Mouse (Mus musculus) heart, embryonic 13.5 days (tissue): Measurements from ENCODE around the gene Mmp25. TPM values are rescaled to one million over a fixed set of nuclear protein-coding genes. Genes with fewer than 3 reads are reported as not detected.

ENCODE experiments used
- ATAC-seq: fragments of 200-750 bp; cut with Nextera tagmentation; 2 replicates; pipeline ENCODE4 v1.8.0; 2017; ENCODE audit warnings: moderate TSS enrichment; ENCODE audit not compliant: insufficient number of reproducible peaks, low FRiP score, low TSS enrichment; ENCODE audit errors: extremely low read depth
- H3K27ac ChIP-seq: fragments of 300-500 bp; sonication (generic); replicated peaks from 2 replicates; pipeline ENCODE4 v1.5.1; 2015; ENCODE audit warnings: moderate library complexity, mild to moderate bottlenecking, inconsistent platforms
- H3K27me3 ChIP-seq: fragments of 300-500 bp; sonication (generic); replicated peaks from 2 replicates; pipeline ENCODE4 v1.6.1; 2015; ENCODE audit warnings: mild to moderate bottlenecking, inconsistent platforms
- H3K36me3 ChIP-seq: fragments of 300-500 bp; sonication (generic); 2 replicates; pipeline ENCODE4 v1.6.1; 2015; ENCODE audit warnings: mild to moderate bottlenecking, inconsistent platforms
- H3K4me1 ChIP-seq: fragments of 300-500 bp; sonication (generic); 2 replicates; pipeline ENCODE4 v1.6.1; 2015; ENCODE audit warnings: inconsistent platforms
- H3K4me2 ChIP-seq: fragments of 300-500 bp; sonication (generic); 2 replicates; pipeline ENCODE4 v1.6.1; 2015; ENCODE audit warnings: inconsistent platforms, mild to moderate bottlenecking, moderate library complexity
- H3K4me3 ChIP-seq: fragments of 300-500 bp; sonication (generic); 2 replicates; pipeline ENCODE4 v1.5.1; 2015; ENCODE audit warnings: moderate library complexity, mild to moderate bottlenecking, inconsistent platforms
- H3K9ac ChIP-seq: fragments of 300-500 bp; sonication (generic); 2 replicates; pipeline ENCODE4 v1.6.1; 2015; ENCODE audit warnings: inconsistent platforms, mild to moderate bottlenecking, moderate library complexity
- H3K9me3 ChIP-seq: fragments of 300-500 bp; sonication (generic); 2 replicates; pipeline ENCODE4 v1.6.1; 2016; ENCODE audit warnings: inconsistent platforms
- WGBS: fragments of 180-500 bp; shearing (Covaris S2); methylation state at CpG from one replicate; pipeline ENCODE4 v1.1.7; 2015; ENCODE audit warnings: mixed read lengths; 5-methylcytosine and 5-hydroxymethylcytosine counted together
- polyA plus RNA-seq: library from polyadenylated mRNA; unstranded; fragments of >200 nt; fragmentation: Nextera tagmentation; extraction: Ambion mirVana; gene quantifications from 2 replicates; pipeline ENCODE4 v1.2.1, GENCODE M21; 2015

The Mmp25 gene
- polyA plus RNA-seq, 1 experiment from 2014 or later = 0.32 TPM

GRCm38 (mm10) chr17:23620351-23620750, 24.7 kb downstream of the Mmp25 start:
- 39% methylated on average over 7 of the region's 7 CpGs for WGBS
- Histone ChIP-seq H3K36me3 (no peaks in the 10 kb centered on the region), H3K9me3 (no peaks in the 10 kb centered on the region), H3K4me2 (no peak overlapping the region), H3K27me3 (peaks cover 56% of the 10 kb centered on the region), H3K4me3 (no peak overlapping the region), H3K27ac (no peak overlapping the region), H3K4me1 (no peaks in the 10 kb centered on the region), H3K9ac (no peak overlapping the region)
- ATAC-seq = no peak

- H3K9ac ChIP-seq = no peak overlapping the region
- no peak overlapping the region for H3K4me2 ChIP-seq
- H3K4me3 ChIP-seq = no peak overlapping the region
- H3K36me3 ChIP-seq = no peaks in the 10 kb centered on the region
- ATAC-seq = no peak
- no peaks in the 10 kb centered on the region for H3K9me3 ChIP-seq
- no peak overlapping the region for H3K27ac ChIP-seq
- WGBS = 43% methylated on average over 9 of the region's 9 CpGs
- peaks cover 52% of the 10 kb centered on the region for H3K27me3 ChIP-seq
- H3K4me1 ChIP-seq = no peaks in the 10 kb centered on the region
Measured at GRCm38 (mm10) chr17:23617087-23617486, 28.0 kb downstream of the Mmp25 start.

DNA sequence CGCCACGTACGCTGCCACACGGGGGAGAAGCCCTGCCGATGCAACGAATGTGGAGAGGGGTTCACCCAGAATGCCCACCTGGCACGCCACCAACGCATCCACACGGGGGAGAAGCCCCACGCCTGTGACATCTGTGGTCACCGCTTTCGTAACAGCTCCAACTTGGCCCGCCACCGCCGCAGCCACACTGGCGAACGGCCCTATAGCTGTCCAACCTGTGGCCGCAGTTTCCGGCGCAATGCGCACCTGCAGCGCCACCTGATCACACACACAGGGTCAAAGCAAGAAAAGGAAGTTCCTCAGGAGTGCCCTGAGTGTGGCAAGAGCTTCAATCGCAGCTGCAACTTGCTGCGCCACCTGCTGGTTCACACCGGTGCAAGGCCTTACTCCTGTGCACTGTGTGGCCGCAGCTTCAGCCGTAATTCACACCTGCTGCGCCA, 34.7 kb downstream of the Mmp25 start:
- peaks cover 3% of the 10 kb centered on the region for H3K27me3 ChIP-seq
- no peak overlapping the region for H3K4me3 ChIP-seq
- H3K9ac ChIP-seq = no peak overlapping the region
- ATAC-seq = no peak
- H3K36me3 ChIP-seq = no peaks in the 10 kb centered on the region
- no peak overlapping the region for H3K4me2 ChIP-seq
- no peak overlapping the region for H3K27ac ChIP-seq
- 78% methylated on average over 28 of the region's 28 CpGs for WGBS
- no peaks in the 10 kb centered on the region for H3K4me1 ChIP-seq
- H3K9me3 ChIP-seq = no peaks in the 10 kb centered on the region

- Histone ChIP-seq H3K4me2 (no peak overlapping the region), H3K4me1 (no peaks in the 10 kb centered on the region), H3K27me3 (no peaks in the 10 kb centered on the region; the same call in 1 of the 2 replicates), H3K9me3 (no peaks in the 10 kb centered on the region), H3K27ac (no peak overlapping the region), H3K36me3 (no peaks in the 10 kb centered on the region), H3K9ac (no peak overlapping the region), H3K4me3 (no peak overlapping the region)
- 87% methylated on average over 24 of the region's 24 CpGs for WGBS
- no peak for ATAC-seq
Measured at GRCm38 (mm10) chr17:23609612-23610011, 35.5 kb downstream of the Mmp25 start.

- Histone ChIP-seq H3K9me3 (no peaks in the 10 kb centered on the region), H3K4me2 (no peak overlapping the region), H3K4me3 (no peak overlapping the region), H3K27ac (no peak overlapping the region), H3K4me1 (no peaks in the 10 kb centered on the region), H3K9ac (no peak overlapping the region), H3K27me3 (no peaks in the 10 kb centered on the region; the same call in 1 of the 2 replicates), H3K36me3 (no peaks in the 10 kb centered on the region)
- no peak for ATAC-seq
- 77% methylated on average over 8 of the region's 8 CpGs for WGBS
Measured at GRCm38 (mm10) chr17:23605220-23605619, 39.9 kb downstream of the Mmp25 start.

- WGBS = 64% methylated on average over 7 of the region's 7 CpGs
- ATAC-seq = no peak
Measured at GRCm38 (mm10) chr17:23604394-23604793, 40.7 kb downstream of the Mmp25 start.

GRCm38 (mm10) chr17:23603542-23603941, 41.5 kb downstream of the Mmp25 start:
- no peaks in the 10 kb centered on the region for H3K27me3 ChIP-seq
- WGBS = 62% methylated on average over 2 of the region's 2 CpGs
- no peak overlapping the region for H3K9ac ChIP-seq
- H3K9me3 ChIP-seq = no peaks in the 10 kb centered on the region
- no peak for ATAC-seq
- H3K4me3 ChIP-seq = no peak overlapping the region
- no peak overlapping the region for H3K27ac ChIP-seq
- no peak overlapping the region for H3K4me2 ChIP-seq
- peaks cover 9% of the 10 kb centered on the region for H3K4me1 ChIP-seq
- no peaks in the 10 kb centered on the region for H3K36me3 ChIP-seq

More at GRCm38 (mm10) chr17:23604394-23604793, 40.7 kb downstream of the Mmp25 start:
- H3K4me3 ChIP-seq = no peak overlapping the region
- H3K36me3 ChIP-seq = no peaks in the 10 kb centered on the region
- no peak overlapping the region for H3K4me2 ChIP-seq
- H3K9me3 ChIP-seq = no peaks in the 10 kb centered on the region
- no peak overlapping the region for H3K9ac ChIP-seq
- H3K27ac ChIP-seq = no peak overlapping the region
- no peaks in the 10 kb centered on the region for H3K27me3 ChIP-seq
- H3K4me1 ChIP-seq = peaks cover 7% of the 10 kb centered on the region

DNA sequence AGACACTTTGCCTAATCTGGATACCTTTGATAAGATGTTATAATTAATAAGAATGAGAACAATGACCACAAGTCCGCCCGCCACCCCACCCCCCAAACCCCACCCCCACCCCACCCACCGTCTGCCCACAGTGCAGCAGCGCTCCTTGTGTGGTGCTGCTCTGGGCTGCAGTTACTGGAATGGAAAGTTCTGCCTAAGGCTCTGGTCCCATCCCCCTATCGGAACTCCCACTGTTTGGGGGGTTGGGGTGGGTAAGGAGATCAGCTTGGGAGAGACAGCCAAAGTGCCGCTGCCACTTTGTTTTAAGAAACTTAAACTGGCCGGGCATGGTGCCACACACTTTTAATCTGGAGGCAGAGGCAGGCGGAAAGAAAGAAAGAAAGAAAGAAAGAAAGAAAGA, 42.0 kb downstream of the Mmp25 start:
- H3K9me3 ChIP-seq = no peaks in the 10 kb centered on the region
- H3K4me3 ChIP-seq = no peak overlapping the region
- H3K4me1 ChIP-seq = peaks cover 13% of the 10 kb centered on the region
- H3K27ac ChIP-seq = no peak overlapping the region
- H3K36me3 ChIP-seq = no peaks in the 10 kb centered on the region
- H3K4me2 ChIP-seq = no peak overlapping the region
- ATAC-seq = no peak
- no peaks in the 10 kb centered on the region for H3K27me3 ChIP-seq
- WGBS = 18% methylated on average over 8 of the region's 8 CpGs
- no peak overlapping the region for H3K9ac ChIP-seq

- H3K4me3 ChIP-seq = no peak overlapping the region
- peaks cover 13% of the 10 kb centered on the region for H3K4me1 ChIP-seq
- H3K9me3 ChIP-seq = no peaks in the 10 kb centered on the region
- no peaks in the 10 kb centered on the region for H3K36me3 ChIP-seq
- no peak for ATAC-seq
- no peak overlapping the region for H3K27ac ChIP-seq
- H3K4me2 ChIP-seq = no peak overlapping the region
- no peak overlapping the region for H3K9ac ChIP-seq
- 47% methylated on average over 10 of the region's 10 CpGs for WGBS
- no peaks in the 10 kb centered on the region for H3K27me3 ChIP-seq
Measured at GRCm38 (mm10) chr17:23601836-23602585, 43.1 kb downstream of the Mmp25 start.

- Histone ChIP-seq H3K9me3 (no peaks in the 10 kb centered on the region), H3K36me3 (no peaks in the 10 kb centered on the region), H3K27me3 (no peaks in the 10 kb centered on the region), H3K27ac (peak within 1 kb of the TSS; percentile 93; the same call in 1 of the 2 replicates), H3K4me3 (peak within 1 kb of the TSS; percentile 54), H3K4me2 (peak within 1 kb of the TSS; percentile 88), H3K4me1 (peaks cover 13% of the 10 kb centered on the region), H3K9ac (peak within 1 kb of the TSS; percentile 86)
- ATAC-seq = no peak
- 47% methylated on average over 15 of the region's 15 CpGs for WGBS
Measured at GRCm38 (mm10) chr17:23600641-23601622, 44.1 kb downstream of the Mmp25 start, which contains the start of gene Zscan10. Gene Zscan10, plus strand, starts transcription at chr17:23600856.

DNA sequence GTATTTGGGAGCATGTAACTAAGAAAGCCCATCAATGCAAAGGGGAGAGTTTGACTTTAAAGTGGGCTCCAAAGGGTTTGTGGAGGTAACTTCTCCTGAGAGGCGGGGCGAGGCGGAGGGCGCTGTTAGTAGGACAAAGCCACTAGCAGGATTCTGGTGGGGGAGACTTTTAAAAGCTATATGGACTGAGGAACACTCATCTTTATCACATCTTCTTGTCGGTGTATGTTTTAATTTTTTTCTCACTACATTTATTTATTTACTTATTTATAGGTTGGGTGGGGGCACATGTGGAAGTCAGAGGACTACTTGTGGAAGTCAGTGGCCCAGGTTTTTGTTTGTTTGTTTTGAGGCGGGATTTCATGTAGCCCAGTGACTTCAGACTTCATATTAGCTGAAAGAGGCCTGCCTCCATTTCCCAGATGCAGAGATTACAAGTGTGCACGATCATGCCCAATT, 45.4 kb downstream of the Mmp25 start:
- no peak for ATAC-seq
- H3K27ac ChIP-seq = peak overlapping the region; percentile 93
- peak overlapping the region; percentile 54 for H3K4me3 ChIP-seq
- peaks cover 13% of the 10 kb centered on the region for H3K4me1 ChIP-seq
- peak overlapping the region; percentile 88 for H3K4me2 ChIP-seq
- 30% methylated on average over 7 of the region's 7 CpGs for WGBS
- peak overlapping the region; percentile 86 for H3K9ac ChIP-seq
- H3K9me3 ChIP-seq = no peaks in the 10 kb centered on the region
- no peaks in the 10 kb centered on the region for H3K36me3 ChIP-seq
- no peaks in the 10 kb centered on the region for H3K27me3 ChIP-seq
